Mouse (Mus musculus) right cerebral cortex, adult 18-20 months (tissue): ENCODE data around the gene Adss.
"Not testable (repeated sequence)": the region's sequence is repeated elsewhere in the genome, so short reads cannot be mapped to it uniquely, and the experiment has no call there.

Experiments used
- DNase-seq: peaks from one replicate; pipeline ENCODE4 v3.0.0; 2022; ENCODE audit warnings: mixed read lengths

The Adss gene

GRCm38 (mm10) chr1:177796193-177796939 lies at the start of gene Adss:
Adss (minus strand) TSS chr1:177796511.
- peak; percentile 99 for DNase-seq

GRCm38 (mm10) chr1:177845812-177846211 lies 49.5 kb upstream of the Adss start:
- DNase-seq, result not testable (repeated sequence)

DNA sequence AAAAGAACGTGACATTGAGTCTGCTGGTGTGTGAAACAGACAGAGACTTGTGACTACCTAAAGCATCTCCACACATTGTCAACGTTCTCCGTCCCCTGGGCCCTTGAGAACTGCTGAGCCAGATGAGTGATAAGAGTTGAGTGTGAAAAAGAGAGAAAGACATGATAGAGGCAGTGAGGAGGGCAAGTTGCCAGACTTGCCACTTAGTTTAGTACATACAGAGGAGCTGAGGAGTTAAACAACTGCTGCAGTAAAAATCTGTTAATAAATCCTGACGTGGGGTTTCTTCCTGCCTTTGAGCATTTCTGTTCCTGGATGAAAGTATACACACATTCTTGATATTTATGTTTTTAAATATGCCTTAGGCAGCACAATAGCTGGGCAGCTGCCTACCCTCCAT lies 31.5 kb upstream of the Adss start:
- DNase-seq, result not testable (repeated sequence)

DNA sequence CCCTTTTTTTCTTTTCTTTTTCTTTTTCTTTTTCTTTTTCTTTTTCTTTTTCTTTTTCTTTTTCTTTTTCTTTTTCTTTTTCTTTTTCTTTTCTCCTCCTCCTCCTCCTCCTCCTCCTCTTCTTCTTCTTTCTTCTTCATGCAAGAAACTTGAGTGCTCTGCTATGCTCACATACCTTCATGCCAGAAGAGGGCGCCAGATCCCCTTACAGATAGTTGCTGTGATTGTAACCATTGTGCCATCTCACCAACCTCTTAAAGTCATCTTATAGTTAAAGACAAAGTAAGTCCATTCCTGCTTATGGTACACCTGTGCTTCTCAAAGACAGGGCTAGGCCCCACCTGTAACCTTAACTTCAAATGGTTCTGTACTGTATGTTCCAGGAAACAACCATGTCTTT lies 10.5 kb upstream of the Adss start:
- DNase-seq, result not testable (repeated sequence)

- no peak for DNase-seq
These were observed 7.2 kb upstream of the Adss start for GRCm38 (mm10) chr1:177803511-177803910.

- no peak for DNase-seq
These were observed 942 bp upstream of the Adss start for GRCm38 (mm10) chr1:177797151-177797755.

GRCm38 (mm10) chr1:177795421-177796192 lies 704 bp downstream of the Adss start:
- peak; percentile 54 for DNase-seq

- no peak for DNase-seq
These were observed 1.4 kb downstream of the Adss start for GRCm38 (mm10) chr1:177794866-177795265.

DNA sequence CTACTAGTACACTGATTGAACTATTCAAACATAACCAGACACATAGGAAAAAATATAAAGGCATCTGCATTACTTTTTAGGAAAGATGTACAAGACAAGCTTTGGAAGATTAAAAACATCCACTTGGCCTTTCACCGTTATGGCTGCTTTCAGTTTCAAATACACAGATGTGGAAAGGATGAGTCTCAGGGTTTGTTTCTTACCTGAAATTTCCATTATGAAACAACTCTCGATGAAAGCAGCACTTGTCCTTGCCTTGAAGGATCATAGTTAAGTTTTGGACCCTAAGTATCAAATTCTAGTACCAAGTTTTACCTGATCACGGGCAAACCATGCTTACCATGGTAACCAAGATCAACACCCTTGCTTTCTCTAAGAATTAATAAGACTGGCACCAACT lies 3.5 kb downstream of the Adss start:
- no peak for DNase-seq

- DNase-seq, result no peak
These were observed 18.9 kb downstream of the Adss start for GRCm38 (mm10) chr1:177777397-177777796.

- no peak for DNase-seq
These were observed 27.4 kb downstream of the Adss start for GRCm38 (mm10) chr1:177768931-177769330.

- DNase-seq, result no peak
These were observed 39.1 kb downstream of the Adss start for GRCm38 (mm10) chr1:177757249-177757648.

DNA sequence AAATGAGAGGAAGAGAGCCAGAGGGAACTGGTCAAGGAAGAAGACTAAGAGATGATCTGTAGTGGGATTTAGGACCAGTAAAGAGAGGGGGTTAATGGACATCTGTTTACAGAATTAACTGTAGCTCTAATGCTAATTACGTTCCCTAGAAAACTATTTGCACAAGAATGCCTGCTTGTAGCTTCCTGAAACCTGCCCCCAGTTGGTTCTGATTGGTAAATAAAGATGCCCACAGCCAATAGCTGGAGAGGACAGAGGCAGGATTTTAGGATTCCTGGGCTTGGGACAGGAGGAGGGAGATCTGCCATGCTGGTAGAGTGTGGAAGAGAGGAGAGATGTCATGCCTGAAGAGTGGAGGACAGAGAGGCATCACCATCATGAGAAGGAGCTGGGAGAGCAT lies 42.8 kb downstream of the Adss start:
- no peak for DNase-seq

- DNase-seq, result no peak
These were observed 48.3 kb downstream of the Adss start for GRCm38 (mm10) chr1:177747869-177748540.

DNA sequence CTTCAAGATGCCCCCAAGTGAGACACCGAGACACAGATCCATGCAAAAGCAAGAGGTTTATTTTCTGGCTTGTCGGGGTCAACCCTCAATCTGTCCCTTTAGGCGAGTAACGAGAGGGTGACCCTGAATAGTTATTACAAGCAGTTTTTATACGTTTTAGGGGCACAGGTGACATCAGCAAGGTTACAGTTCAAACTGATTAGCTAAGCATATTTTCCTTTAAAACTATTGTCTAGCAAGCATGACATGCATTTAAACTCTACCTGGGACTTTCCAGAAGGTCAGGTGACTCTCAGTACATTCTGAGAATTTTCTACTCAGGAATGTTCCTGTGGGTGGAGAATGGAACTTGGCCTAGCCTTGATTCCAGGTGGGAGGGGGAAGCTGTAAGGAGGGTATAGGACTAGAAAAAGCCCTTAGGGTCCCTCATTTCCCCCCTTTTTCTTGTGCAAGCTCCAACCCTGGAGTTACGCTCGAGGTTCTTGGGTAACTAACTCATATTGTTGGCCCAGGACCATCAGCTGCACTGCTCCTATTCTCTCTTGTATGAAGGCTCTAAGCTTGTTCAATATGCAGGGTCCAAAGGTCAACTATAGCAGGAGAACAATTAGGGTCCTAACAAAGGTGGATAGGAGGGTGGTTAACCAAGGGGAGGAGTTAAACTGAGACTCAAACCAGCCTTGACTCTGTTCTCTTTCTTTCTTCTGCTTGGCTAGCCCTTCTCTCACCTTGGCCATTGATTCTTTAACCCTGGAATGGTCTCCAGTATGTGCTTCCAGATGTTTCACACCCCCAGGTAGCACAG lies 51.6 kb downstream of the Adss start:
- DNase-seq, result no peak

- no peak for DNase-seq
These were observed 54.2 kb downstream of the Adss start for GRCm38 (mm10) chr1:177742119-177742518.

GRCm38 (mm10) chr1:177740707-177741106 lies 55.6 kb downstream of the Adss start:
- DNase-seq, result no peak

DNA sequence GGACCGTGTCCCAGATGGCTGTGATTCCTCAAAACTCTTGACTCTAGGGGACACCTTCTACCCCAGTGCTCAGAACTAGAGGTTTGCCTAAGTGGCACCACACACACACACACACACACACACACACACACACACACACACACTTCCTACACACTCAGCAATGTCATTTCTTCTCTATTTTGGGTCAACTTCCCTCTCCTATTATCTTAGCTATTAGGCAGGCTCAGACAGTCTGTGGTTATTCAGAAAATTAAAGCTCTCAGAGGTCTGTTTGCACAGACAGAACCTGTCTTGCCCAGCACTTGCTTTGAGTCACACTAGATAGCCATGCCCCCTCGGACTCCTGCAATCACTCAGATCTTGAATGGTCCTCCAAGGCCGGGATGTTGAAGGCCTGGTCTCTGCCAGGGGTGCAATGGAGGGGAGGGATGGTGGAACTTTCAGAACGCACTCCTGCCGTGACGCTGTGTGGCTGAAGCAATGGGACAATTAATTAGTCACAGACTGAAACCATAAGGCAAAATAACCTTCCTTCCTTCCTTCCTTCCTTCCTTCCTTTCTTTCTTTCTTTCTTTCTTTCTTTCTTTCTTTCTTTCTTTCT lies 58.7 kb downstream of the Adss start:
- DNase-seq, result no peak

GRCm38 (mm10) chr1:177731973-177732372 lies 64.3 kb downstream of the Adss start:
- no peak for DNase-seq

GRCm38 (mm10) chr1:177729043-177730024 lies 67.0 kb downstream of the Adss start, which contains the start of gene 1700016C15Rik:
1700016C15Rik (plus strand) TSS chr1:177729814.
- no peak for DNase-seq
